Mouse (Mus musculus) monocyte, adult 5-6 weeks (primary cell): ENCODE results near the gene Aqp12. TPM values are rescaled to one million over a fixed set of nuclear protein-coding genes. Genes with fewer than 3 reads are reported as not detected.
"Not testable (repeated sequence)": the region's sequence is repeated elsewhere in the genome, so short reads cannot be mapped to it uniquely, and the experiment has no call there.

Source experiments
- ATAC-seq: fragments of 153-309, 156-312 bp; replicated peaks from 2 replicates; pipeline ENCODE4 v1.8.0; 2017; ENCODE audit warnings: mild to moderate bottlenecking; ENCODE audit not compliant: low TSS enrichment, insufficient number of reproducible peaks, severe bottlenecking, poor library complexity, low FRiP score
- total RNA-seq: library from RNA; stranded (forward); fragments of 200-1000, 200-491, 200-594 nt; gene quantifications from 3 replicates; pipeline ENCODE4 v1.2.3, GENCODE M21; 2017

Gene Aqp12
- not detected in 3 replicates for total RNA-seq

DNA sequence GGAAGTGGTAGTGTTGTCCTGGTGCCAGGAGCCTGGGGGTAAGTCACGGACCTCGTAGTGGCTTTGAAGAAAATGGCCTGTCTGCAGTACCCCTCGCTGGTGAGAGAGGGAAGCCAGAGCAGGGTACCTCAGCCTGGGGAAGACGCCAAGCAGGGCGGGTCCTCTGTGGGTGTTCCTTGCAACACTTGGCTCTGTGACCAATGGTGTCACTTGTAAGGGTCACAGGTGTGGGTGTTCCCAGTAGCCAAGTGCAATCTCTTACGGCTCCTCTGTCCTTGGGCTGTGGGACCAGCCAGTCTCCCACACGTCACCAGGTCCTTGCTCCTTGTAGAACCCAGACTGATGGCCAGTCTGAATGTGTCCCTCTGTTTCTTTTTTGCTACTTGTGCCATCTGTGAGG is at the start of gene Aqp12:
TSS of gene Aqp12 (plus strand) at position 274 of the 400 bp plus-strand sequence.
- no peak for ATAC-seq

DNA sequence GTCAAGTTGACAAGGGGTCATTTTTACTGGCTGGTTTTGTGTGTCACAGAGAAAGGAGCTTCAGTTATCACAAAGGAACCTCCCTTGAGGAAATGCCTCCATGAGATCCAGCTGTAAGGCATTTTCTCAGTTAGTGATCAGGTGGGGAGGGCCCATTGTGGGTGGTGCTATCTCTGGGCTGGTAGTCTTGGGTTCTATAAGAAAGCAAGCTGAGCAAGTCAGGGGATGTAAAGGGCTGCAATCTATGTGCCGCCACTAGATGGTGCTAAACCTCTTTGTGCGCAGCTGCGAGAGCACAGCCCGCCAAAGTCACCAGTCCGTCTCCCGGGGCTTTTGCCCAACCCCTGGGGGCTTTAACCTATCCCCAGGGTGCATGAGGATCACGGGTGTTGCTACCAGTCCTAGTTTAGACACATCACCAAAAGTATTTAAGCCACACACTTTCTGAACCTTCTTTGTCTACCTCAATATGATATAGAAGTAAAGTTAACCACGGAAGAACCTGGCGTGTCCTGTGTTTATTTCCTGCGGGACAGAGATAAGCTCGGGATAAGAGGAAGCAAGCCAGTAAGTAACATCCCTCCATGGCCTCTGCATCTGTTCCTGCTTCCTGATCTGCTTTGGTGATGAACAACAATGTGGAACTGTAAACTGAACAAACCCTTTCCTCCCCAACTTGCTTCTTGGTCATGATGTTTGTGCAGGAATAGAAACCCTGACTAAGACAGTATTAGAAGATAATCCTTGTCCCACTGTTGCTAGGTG is 49.4 kb upstream of the Aqp12 start:
- not testable (repeated sequence) for ATAC-seq

DNA sequence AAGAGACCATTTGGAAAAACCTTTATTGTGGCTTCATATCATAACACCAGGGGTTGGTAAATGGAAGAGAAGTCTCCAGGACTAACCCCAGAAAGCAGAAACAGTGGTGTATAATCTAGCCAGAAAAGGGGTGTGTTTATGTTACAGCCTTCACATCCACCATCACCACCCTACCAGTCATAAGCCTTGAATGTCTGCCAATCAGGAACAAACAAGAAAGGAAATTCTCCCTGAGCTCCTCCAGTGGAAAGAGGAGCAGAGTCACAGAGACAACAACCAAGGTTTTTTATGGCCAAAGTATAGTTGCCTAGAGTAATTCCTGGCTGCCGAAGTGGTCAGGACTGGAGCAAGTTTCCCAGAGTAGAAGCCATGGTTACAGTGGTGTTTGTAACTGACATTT is 47.1 kb upstream of the Aqp12 start:
- ATAC-seq: no peak

DNA sequence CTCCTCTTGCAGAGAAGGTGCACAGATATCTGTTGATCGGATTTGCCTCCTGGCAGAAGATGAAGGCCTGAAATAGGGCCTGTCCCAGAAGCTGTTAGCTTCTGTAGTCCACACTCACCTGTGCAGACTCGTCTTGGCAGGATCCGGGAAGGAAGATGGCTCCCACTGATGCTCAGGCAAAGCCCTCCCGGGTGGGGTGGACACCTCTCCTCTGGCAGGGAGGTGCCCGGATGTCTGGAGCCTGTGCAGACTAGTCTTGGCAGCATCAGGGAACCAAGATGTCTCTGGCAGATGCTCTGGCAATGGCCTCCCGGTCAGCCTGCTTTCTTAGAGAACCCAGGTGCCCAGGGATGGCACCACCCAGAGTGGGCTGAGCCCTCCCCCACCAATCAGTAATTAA is 35.3 kb upstream of the Aqp12 start:
- ATAC-seq: not testable (repeated sequence)

DNA sequence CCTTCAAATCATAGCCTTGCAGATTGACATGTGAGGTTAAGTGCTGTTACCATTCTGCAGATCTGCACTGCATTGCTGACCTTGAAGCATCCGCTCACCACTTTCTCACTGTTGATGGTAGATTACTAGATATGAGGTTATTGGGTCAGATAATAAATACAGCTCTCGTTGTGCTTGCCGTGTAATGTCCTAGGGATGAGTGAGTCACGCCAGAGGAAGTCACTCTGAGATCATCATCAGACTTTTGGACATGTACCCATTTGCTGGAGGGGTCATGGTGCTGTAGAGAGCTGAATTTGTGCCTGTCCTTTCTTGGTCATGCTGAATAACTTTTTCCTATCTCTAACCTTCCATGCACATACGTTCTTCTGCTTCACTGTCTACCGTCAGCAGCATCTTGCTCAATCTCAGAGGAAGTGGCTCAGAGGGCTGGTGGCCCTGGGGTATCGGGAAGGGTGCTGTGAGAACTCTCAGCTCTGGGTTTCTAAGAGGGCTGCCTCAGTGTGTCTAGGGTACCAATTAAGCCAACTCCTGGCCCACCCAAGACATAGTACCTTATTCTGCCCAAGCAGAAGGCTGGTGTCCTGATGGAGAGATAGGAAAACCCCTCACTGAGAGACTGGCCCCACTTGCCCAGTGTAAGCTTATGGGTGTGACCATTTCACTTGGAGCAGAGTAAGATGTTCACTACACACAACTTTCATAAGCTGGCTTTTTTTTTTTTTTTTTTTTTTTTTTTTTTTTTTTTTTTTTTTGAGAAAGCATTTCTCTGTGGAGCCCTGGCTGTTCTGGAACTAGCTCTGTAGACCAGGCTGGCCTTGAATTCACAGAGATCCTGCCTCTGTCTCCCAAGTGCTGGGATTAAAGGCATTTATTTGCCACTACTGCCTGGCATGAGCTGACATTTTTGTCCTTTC is 34.0 kb upstream of the Aqp12 start:
- peak; percentile 79 for ATAC-seq

DNA sequence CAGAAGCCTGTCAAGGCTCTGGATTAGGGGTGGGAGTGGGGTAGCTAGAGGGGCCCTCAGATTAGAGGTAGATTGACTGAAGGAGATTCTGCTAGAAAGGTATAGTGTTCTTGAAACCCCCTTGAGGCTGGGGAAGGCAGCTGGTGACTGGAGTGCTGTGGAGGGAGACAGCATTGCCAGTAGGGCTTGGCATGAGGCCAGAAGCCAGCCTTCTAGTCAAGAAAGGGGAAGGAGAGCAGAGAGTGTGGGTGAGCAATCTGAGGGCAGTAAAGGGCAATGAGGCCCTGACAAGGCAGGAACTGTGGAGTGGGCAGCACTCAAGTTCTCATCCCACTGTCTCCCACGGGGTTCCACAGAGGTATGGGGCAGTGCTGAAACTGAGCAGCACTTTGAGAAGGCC is 33.3 kb upstream of the Aqp12 start:
- ATAC-seq: peak; percentile 82

DNA sequence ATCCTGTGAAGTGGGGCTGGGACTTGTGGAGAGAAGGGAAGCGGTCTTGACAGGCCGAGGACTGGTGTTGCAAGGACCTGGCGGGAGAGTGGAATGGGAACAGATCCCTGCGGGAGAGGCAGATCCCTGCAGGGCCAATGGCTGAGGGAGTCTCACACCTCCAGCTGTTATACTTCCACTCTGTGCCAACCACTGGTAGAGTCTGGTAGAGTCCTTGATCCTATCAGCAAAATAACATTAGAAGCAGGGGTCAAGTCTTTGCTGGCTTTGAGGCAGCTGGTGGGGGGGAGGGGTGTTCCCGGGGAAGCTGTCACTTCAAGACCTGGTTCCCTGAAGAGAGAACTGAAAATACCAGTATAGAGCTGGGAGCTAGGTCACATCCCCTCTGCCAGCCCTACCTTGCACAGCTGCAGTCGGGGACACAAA is 30.0 kb upstream of the Aqp12 start:
- no peak for ATAC-seq

DNA sequence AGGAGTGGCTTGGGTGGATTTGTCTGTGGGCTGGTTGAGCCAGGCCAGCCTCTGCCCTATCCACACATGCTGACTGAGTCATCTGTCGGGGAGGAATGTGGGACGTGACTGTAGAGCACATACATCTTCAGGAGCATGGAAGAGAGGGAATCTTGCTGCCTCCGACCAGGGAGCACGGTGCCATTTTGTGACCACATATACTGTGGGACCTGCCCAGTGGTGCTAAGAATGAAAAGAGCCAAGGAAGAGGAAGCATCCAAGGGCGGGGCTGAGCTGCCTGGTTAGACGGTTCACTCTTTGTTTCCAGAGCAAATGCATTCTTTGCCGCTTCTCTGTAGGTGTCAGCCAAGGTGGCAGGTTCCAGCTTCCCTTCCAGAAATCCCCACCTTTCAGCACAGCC is 27.5 kb upstream of the Aqp12 start:
- ATAC-seq: peak; percentile 41; the same call in 1 of the 2 replicates

DNA sequence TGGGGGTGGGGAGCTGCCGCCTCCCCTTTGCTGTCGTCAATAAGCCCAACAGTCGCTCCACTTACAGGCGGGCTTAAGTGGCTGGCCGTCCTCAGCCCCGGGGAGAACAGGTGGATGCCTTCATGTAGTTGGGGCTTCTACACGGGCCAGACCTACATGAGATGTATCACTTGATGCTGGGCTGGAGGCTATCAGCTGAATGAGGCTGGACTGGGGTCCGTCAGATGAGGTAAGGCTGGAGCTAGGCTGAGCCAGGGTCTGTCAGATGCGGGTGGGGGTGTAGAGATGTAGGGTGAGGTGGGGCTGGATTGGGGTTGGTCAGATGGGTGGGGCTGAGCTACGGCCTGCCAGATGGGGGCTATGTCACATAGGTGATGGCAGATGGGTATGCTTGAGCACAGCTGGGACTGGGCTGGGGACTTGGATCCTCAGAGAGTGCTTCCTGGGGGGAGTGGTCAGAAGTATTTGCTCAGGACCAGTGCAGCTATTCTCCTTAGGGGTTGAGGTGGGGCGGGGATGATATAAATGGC is 27.0 kb upstream of the Aqp12 start:
- no peak for ATAC-seq

DNA sequence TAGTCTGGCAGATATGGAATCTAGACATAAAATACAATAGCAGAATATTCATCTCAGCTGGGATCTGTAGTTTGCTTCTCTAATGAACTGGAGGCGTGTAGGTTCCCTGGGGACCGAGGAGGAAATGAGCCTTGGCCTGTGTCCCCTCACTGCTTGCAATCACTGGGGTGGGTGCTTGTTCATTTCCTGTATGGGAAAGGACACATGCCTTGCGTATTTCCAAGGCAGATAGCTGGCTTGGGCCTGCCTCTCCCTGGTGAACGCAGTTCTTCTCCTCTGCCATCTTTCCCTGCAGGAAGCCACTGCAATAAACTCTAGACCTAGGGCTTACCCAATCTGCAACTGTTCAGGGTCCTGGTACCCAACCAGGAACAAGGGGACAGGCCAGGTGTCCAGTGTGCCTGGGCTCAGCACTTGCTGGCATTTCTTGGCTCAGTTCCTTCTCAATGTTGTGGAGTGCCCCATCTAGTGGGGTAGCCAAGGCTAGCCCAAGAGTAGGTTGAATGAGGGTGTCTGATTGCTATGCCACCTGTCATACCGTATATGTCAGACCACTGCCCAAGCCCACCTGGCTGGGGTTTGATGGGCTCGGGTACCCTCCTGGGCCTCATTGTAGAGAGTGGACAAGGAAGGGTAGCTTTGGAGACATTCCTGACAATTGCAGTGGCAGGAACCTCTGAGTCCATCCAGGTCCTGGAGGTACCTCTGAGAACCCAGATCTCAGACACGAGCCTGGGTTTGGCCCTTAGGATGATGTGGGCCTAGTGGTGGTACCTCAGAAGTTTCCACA is 24.9 kb upstream of the Aqp12 start:
- no peak for ATAC-seq

DNA sequence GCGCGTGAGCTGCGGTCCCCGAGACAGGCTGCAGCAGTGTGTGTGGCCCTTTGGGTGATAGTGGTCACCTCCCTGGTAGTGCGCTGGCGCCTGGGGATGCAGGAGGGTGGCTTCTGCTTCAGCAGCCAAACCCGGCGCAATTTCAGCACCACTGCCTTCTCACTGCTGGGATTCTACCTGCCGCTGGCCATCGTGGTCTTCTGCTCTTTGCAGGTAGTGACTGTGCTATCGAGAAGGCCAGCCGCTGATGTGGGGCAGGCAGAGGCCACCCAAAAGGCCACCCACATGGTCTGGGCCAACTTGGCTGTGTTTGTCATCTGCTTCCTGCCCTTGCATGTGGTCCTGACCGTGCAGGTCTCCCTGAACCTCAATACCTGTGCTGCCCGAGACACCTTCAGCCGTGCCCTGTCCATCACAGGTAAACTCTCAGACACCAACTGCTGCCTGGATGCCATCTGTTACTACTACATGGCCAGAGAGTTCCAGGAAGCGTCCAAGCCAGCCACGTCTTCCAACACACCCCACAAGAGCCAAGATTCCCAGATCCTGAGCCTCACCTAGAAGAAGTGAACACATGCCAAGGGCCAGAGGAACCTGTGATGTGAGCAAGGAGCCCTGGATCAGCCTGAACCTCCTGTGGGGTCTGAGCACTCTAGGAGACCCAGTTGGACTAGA is 23.1 kb upstream of the Aqp12 start:
- no peak for ATAC-seq

DNA sequence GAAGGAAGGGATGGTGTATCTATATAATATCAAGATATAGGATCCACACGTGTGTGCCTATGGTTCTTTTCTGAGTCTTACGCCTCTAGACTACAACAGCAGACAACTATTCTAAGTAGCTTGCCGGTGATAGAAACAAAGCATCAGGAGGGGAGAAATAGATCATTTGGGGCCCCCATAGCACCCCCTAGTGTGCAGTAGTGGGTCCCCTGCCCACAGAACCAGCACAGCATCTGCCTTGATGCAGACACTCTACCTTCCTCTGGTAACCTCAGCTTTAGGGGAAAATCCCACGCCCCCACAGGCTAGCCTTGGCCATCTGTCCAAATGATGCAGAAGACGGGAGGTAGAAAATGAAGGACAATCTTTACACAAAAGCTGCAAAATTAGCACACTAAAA is 21.1 kb upstream of the Aqp12 start:
- no peak for ATAC-seq

DNA sequence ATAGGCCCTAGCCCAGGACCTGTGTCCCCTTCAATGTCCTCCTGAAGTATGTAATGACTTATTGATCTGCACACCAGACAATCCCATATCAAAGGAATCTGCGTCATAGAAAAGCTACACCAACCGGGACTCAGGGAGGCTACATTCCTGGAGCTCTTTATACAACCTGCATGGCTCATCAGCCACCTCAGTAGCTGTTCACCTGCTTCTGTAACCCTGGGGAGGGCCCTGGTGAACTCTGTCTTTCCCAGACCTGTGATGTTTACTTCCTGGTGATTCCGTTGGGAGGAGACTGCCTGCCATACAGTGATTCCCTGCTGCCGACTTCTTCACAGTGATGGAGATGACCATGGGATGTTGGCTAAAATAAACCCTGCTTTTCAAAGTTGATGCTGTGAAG is 17.2 kb upstream of the Aqp12 start:
- ATAC-seq: no peak

DNA sequence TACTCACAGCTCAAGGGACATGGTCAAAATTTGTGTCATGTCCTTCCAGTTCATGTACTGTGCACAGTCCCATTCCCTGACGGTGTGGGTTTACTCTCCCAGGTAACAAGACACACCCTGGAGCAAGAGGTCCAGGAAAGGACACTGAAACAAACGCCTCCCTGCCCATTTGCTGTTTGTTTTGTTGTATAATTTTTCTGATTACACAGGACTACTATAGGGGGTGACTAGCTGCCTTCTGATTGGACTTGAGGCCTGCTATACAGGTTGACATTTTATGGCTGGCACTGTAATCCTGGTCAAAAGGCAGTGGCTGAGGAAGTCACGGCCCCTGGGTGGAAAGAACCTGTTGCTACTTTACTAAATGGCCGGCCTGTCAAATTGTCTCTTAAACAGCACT is 16.2 kb upstream of the Aqp12 start:
- ATAC-seq: no peak

DNA sequence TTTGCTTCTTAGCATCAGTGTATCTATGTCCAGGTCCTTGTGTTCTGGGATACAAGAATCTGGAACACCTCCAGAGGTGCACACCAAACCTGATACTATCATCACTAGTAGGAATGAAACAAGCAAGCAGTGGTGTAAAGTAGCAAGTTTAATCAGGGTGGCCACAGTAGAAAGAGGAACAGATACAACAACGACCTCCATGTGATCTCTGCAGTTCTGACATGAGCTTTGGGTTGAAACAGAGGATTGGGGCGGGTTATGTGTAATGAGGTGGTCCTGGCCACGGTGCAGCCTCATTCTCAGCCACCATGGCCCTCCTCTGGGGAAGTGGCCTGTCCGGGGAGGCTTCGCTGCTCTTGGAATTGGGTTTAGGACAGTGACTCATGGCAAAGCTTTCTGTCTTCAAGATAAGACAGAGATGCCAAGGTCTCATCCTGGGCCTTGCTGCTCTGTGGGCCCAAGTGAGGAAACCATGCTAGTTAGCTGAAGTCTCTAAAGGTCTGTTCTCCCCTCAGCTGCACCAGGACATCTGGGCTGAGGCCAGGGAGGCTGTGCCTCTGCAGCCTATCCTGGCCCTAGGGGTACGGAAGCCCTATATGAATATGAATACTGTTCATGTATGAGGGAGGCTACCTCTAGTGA is 13.8 kb upstream of the Aqp12 start:
- ATAC-seq: no peak

DNA sequence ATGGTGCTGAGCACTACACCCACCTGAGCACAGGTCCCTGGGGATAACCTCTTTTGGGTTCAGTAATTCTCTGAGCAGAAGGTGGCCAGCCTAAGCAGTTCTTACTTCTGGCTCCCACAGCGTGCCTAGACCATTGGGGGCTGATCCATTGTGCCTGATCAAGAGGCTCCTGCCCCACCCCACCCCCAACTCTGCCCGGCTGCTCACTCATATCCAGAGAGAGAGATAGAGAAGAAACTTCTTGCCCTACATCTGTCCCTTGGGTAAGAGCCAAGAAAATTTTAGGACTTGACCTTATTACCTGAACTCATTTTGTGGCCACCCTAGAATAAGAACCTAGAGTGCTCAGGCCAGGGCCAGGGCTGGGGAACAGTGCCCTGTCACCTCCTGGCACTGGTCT is 13.3 kb upstream of the Aqp12 start:
- no peak for ATAC-seq

DNA sequence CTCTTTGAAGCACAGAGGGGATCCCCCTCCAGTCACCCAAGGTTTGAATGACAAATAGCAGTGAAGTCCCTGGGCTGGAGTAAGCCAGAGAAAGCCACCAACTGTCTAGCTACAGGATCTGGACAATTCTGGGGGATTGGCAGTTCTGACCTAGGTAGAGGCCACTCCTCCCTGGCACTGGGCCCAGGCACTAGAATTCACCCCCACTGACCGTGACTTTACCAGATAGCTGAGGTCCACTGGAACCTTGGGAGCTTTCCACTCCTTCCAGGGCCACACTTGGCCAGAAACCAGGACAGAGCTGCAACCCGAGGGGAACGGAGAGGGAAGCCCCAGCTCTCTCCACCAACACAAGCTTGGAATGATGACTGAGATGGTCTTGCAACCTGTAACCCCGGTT is 3.1 kb downstream of the Aqp12 start:
- ATAC-seq: no peak

DNA sequence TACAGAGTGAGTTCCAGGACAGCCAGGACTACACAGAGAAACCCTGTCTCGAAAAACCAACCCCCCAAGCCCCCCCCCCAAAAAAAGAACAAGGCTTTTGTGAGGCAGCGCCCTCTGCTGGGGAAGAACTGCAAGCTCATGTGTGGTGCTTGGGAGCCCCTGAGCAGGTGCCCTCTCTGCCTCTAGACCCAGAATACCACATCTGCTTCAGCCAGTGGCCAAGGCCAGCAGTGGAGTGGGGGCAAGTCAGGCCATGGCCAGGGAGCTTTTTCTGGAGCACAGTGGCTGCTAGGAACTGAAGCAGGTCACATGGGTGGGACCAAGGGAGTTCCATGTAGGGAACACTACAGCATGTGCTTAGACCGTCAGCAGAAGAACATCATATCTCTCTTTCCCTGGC is 4.6 kb downstream of the Aqp12 start:
- no peak for ATAC-seq
